Mouse (Mus musculus): Measurements from ENCODE around the gene Usf2.

Usf2 gene

DNA sequence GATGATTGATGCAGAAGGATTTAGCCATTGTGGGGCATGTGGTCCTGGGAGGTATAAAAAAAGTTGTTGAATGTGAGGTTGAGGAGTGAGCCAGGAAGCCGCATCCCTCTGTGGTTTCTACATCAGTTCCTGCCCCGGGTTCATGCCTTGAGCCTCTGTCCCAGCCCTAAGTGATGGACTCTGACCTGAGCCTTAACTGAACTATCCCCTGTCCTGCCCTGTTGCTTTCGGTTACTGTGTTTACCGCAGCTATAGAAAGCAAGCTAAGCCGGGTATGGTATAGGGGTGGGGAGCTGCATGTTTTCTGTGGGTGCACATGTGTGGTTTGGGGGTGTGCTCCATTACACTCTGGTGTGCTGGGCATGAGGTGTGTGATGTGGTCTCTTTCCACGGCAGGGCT is 46.8 kb downstream of the Usf2 start:
- DNase-seq = no peak

DNA sequence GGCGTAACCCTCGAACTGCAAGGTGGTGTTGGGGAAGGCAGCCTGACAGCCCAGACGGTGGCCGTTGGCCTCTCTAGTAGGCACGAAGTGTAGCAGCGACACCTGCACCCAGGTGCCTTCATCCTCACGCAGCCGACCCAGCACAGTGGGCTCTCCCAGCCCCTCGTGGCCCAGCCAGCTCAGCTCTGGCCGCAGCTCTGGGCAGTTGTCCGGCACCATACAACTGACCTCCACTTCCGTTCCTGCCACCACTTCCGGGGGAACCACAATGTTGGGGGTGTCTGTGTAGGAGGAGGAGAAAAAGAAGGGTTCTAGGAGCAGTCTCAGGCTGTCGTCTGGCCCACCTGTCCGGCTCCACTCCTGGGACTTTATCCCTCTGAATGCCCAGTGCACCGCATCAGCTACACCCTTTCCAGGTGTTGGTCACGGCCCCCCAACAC is 47.6 kb downstream of the Usf2 start:
- DNase-seq = no peak

DNA sequence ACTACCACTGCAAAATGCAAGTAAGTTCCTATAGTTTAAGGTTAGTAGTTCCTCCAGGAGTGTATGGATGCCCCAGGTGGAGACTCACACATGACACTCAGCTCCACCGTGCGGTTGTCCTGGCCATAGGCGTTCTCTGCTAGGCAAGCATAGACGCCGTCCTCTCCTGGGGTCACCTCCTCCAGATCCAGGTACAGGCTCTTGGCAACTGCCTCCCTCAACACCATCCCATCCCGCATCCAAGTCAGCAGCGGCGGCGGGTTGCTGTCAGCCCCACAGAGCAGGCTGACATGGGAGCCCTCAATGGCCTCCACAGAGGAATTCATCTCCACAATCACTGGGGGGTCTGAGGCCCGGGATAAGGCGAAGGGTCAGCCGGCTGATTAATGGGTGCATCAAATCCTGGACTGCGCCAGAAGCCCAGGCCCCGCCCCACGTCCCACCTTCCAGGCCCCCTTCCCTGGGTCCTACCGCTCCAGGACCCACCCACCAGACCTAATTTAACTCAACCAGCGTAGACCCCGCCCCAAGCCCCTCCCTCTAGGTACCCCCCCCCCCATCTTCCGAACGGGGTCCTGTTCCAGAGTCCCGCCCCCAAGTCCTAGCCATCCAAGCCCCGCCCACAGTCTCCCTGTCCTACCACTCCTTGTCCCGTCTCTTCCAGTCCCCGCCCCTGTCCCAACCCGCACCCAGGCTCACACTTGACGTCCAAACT is 48.2 kb downstream of the Usf2 start:
- no peak for DNase-seq

DNA sequence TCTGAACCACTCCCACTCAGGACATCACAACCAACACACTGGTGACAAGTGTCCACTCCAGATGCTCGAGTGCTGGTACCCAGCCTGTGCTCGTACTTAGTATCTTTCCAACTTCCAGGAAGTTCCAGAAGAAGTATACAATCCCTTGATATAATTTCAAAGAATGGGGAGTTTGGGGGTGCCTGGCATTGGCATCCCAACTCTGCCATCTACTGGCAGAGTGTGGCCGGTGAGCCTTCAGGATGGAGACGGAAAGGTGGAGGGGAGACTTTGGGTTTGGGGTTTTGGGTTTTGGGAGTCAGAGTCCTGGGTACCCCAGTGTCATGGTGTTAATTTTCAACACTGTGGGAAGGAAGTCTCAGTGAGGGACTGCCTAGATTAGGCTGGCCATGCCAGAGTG is 52.6 kb downstream of the Usf2 start:
- no peak for DNase-seq

Data from cerebellum, adult 11 months (tissue).